Mouse (Mus musculus) stomach, postnatal 0 days (tissue): ENCODE measurements around the gene Olfr827. TPM values are rescaled to one million over a fixed set of nuclear protein-coding genes. Genes with fewer than 3 reads are reported as not detected.

Source experiments
- ATAC-seq: fragments of 200-750 bp; cut with Nextera tagmentation; 2 replicates; pipeline ENCODE4 v1.8.0; 2017; ENCODE audit not compliant: low FRiP score, low TSS enrichment
- DNase-seq: peaks from one replicate; pipeline ENCODE4 v3.0.0-alpha.2; 2016; ENCODE audit warnings: low spot score
- H3K27ac ChIP-seq: fragments of 300-500 bp; sonication (generic); replicated peaks from 2 replicates; pipeline ENCODE4 v1.5.1; 2014; ENCODE audit warnings: mild to moderate bottlenecking, control low read depth
- H3K27me3 ChIP-seq: fragments of 300-500 bp; sonication (generic); 2 replicates; pipeline ENCODE4 v1.6.1; 2014; ENCODE audit warnings: low read length; ENCODE audit not compliant: control insufficient read depth, insufficient read depth
- H3K36me3 ChIP-seq: fragments of 300-500 bp; sonication (generic); 2 replicates; pipeline ENCODE4 v1.6.1; 2014; ENCODE audit warnings: low read length, mixed read lengths; ENCODE audit not compliant: control insufficient read depth, insufficient read depth
- H3K4me1 ChIP-seq: fragments of 300-500 bp; sonication (generic); replicated peaks from 2 replicates; pipeline ENCODE4 v1.6.1; 2014; ENCODE audit warnings: antibody characterized with exemption; ENCODE audit not compliant: control insufficient read depth, insufficient read depth
- H3K4me2 ChIP-seq: fragments of 300-500 bp; sonication (generic); replicated peaks from 2 replicates; pipeline ENCODE4 v1.6.1; 2014; ENCODE audit warnings: low read depth, mild to moderate bottlenecking, control low read depth, moderate library complexity
- H3K4me3 ChIP-seq: fragments of 300-500 bp; sonication (generic); 2 replicates; pipeline ENCODE4 v1.5.1; 2014; ENCODE audit warnings: low read depth, low read length, control low read depth
- H3K9ac ChIP-seq: fragments of 300-500 bp; sonication (generic); 2 replicates; pipeline ENCODE4 v1.6.1; 2014; ENCODE audit warnings: mild to moderate bottlenecking, low read length, control low read depth, mixed read lengths
- H3K9me3 ChIP-seq: fragments of 300-500 bp; sonication (generic); 2 replicates; pipeline ENCODE4 v1.6.1; 2016; ENCODE audit warnings: low read length; ENCODE audit not compliant: control insufficient read depth
- CTCF ChIP-seq: IDR thresholded peaks from 2 replicates; pipeline ENCODE4 v1.5.1; 2016; ENCODE audit warnings: antibody characterized with exemption, low read depth, mild to moderate bottlenecking, moderate library complexity
- EP300 ChIP-seq: optimal IDR thresholded peaks from 2 replicates; pipeline ENCODE3; 2016; ENCODE audit warnings: antibody characterized with exemption
- polyA plus RNA-seq: library from polyadenylated mRNA; unstranded; fragments of >200 nt; fragmentation: Nextera tagmentation; extraction: Ambion mirVana; gene quantifications from 2 replicates; pipeline ENCODE4 v1.2.1, GENCODE M21; 2015

Olfr827 gene
- polyA plus RNA-seq, 1 experiment from 2014 or later = not detected

DNA sequence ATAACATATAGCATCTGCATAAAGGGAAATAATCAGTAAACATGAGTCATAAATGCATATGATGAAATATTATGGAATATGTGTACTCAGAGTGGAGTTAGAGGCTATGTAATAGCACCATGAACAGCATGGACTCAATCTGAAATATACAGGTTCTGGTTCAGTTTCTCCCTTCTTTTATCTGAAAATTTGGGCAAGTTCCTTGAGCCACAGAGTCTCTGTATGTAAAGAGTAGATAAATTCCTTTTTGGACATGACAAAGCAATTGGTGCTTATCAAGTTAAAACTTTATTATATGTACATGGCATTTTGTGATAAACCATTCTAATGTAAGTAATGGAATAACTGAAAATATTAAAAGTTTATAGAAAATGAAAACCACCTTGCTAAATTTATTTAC is 49.0 kb downstream of the Olfr827 start:
- DNase-seq = no peak
- Histone ChIP-seq H3K4me3 (no peak overlapping the region), H3K36me3 (no peaks in the 10 kb centered on the region), H3K9me3 (no peaks in the 10 kb centered on the region), H3K27ac (no peak overlapping the region), H3K9ac (no peak overlapping the region), H3K4me2 (no peak overlapping the region), H3K4me1 (no peaks in the 10 kb centered on the region), H3K27me3 (no peaks in the 10 kb centered on the region)
- TF ChIP-seq EP300 (no peak), CTCF (no peak)
- ATAC-seq = no peak

Other genes starting within 250 kb of the Olfr827 start
- gene Olfr819, start 247.1 kb downstream of the Olfr827 start, polyA plus RNA-seq = not detected in 2 replicates
- not detected in 2 replicates for gene Olfr247, start 238.3 kb downstream of the Olfr827 start, polyA plus RNA-seq
- gene Gm10310, start 229.3 kb downstream of the Olfr827 start, polyA plus RNA-seq = 0.02 TPM in 1 of 2 replicates, not detected in the other
- gene Olfr820, start 201.8 kb downstream of the Olfr827 start, polyA plus RNA-seq = not detected in 2 replicates
- gene Olfr821, start 184.1 kb downstream of the Olfr827 start, polyA plus RNA-seq = not detected in 2 replicates
- gene Olfr822, start 143.2 kb downstream of the Olfr827 start, polyA plus RNA-seq = 0.04 TPM in 1 of 2 replicates, not detected in the other
- gene Olfr823, start 99.0 kb downstream of the Olfr827 start, polyA plus RNA-seq = not detected in 2 replicates
- not detected in 2 replicates for gene Olfr824, start 84.4 kb downstream of the Olfr827 start, polyA plus RNA-seq
- gene Olfr825, start 47.6 kb downstream of the Olfr827 start, polyA plus RNA-seq = not detected in 2 replicates
- gene Olfr826, start 30.2 kb downstream of the Olfr827 start, polyA plus RNA-seq = not detected in 2 replicates
- gene Neurod4, start 65.8 kb upstream of the Olfr827 start, polyA plus RNA-seq = 0.05 TPM in 1 of 2 replicates, not detected in the other
- 0.13 and 0.21 TPM in 2 replicates for gene Tespa1, start 108.5 kb upstream of the Olfr827 start, polyA plus RNA-seq
- gene Vmn2r84, start 179.9 kb upstream of the Olfr827 start, polyA plus RNA-seq = 0.01 TPM in 1 of 2 replicates, not detected in the other
- gene Vmn2r85, start 215.3 kb upstream of the Olfr827 start, polyA plus RNA-seq = 0.01 TPM in 1 of 2 replicates, not detected in the other
- gene Vmn2r86, start 241.6 kb upstream of the Olfr827 start, polyA plus RNA-seq = not detected in 2 replicates